Mouse (Mus musculus) forebrain, postnatal 0 days (tissue): ENCODE results near the gene Tti1. TPM values are rescaled to one million over a fixed set of nuclear protein-coding genes. Genes with fewer than 3 reads are reported as not detected.

Experiments
- ATAC-seq: fragments of 200-750 bp; cut with Nextera tagmentation; 2 replicates; pipeline ENCODE4 v1.8.0; 2017; ENCODE audit warnings: mild to moderate bottlenecking, moderate library complexity
- DNase-seq: peaks from one replicate; pipeline ENCODE4 v3.0.0-alpha.2; 2015
- H3K27ac ChIP-seq: fragments of 300-500 bp; sonication (generic); 2 replicates; pipeline ENCODE4 v1.5.1; 2014; ENCODE audit warnings: low read depth, mild to moderate bottlenecking, antibody characterized with exemption, low read length, moderate library complexity, mixed read lengths
- H3K27me3 ChIP-seq: fragments of 300-500 bp; sonication (generic); 2 replicates; pipeline ENCODE4 v1.6.1; 2014; ENCODE audit warnings: mild to moderate bottlenecking, low read length, mixed read lengths; ENCODE audit not compliant: insufficient read depth
- H3K36me3 ChIP-seq: fragments of 300-500 bp; sonication (generic); 2 replicates; pipeline ENCODE4 v1.6.1; 2014; ENCODE audit warnings: mild to moderate bottlenecking, moderate library complexity; ENCODE audit not compliant: insufficient read depth
- H3K4me1 ChIP-seq: fragments of 300-500 bp; sonication (generic); 2 replicates; pipeline ENCODE4 v1.6.1; 2014; ENCODE audit warnings: antibody characterized with exemption; ENCODE audit not compliant: insufficient read depth
- H3K4me2 ChIP-seq: fragments of 300-500 bp; sonication (generic); 2 replicates; pipeline ENCODE4 v1.6.1; 2014; ENCODE audit warnings: low read depth, mild to moderate bottlenecking, moderate library complexity
- H3K4me3 ChIP-seq: fragments of 300-500 bp; sonication (generic); 2 replicates; pipeline ENCODE4 v1.5.1; 2014; ENCODE audit warnings: low read depth, low read length, mixed read lengths
- H3K9ac ChIP-seq: fragments of 300-500 bp; sonication (generic); 2 replicates; pipeline ENCODE4 v1.6.1; 2014; ENCODE audit warnings: mild to moderate bottlenecking
- H3K9me3 ChIP-seq: fragments of 300-500 bp; sonication (generic); 2 replicates; pipeline ENCODE4 v1.6.1; 2016; ENCODE audit warnings: low read length
- CTCF ChIP-seq: sonication (generic); IDR thresholded peaks from 2 replicates; pipeline ENCODE4 v1.5.1; 2016; ENCODE audit warnings: antibody characterized with exemption, control low read depth, low read depth
- whole genome bisulfite sequencing: fragments of 180-500 bp; shearing (Covaris S2); extraction: QIAGEN DNeasy Blood & Tissue Kit; methylation state at CpG from one replicate; pipeline ENCODE4 v1.1.7; 2014; 5-methylcytosine and 5-hydroxymethylcytosine counted together
- polyA plus RNA-seq: library from polyadenylated mRNA; unstranded; fragments of >200 nt; fragmentation: Nextera tagmentation; extraction: Ambion mirVana; gene quantifications from 2 replicates; pipeline ENCODE4 v1.2.1, GENCODE M21; 2015
- total RNA-seq: library from RNA; depleted of rRNA; stranded (reverse); fragments of >200 nt; gene quantifications from 2 replicates; pipeline ENCODE4 v1.2.3, GENCODE M21; 2014

Gene Tti1
- total and polyA plus RNA-seq, 2 experiments from 2014 or later = 8.1 to 19.9 TPM

GRCm38 (mm10) chr2:157998817-157999216 lies 29.4 kb downstream of the Tti1 start:
- DNase-seq = peak; percentile 16
- no peaks in the 10 kb centered on the region for H3K9me3 ChIP-seq
- ATAC-seq = no peak
- no peak overlapping the region for H3K4me3 ChIP-seq
- TF ChIP-seq CTCF = no peak
- no peaks in the 10 kb centered on the region for H3K27me3 ChIP-seq
- H3K36me3 ChIP-seq = peaks cover 9% of the 10 kb centered on the region
- H3K4me1 ChIP-seq = no peaks in the 10 kb centered on the region
- no peak overlapping the region for H3K9ac ChIP-seq
- no peak overlapping the region for H3K27ac ChIP-seq
- no peak overlapping the region for H3K4me2 ChIP-seq
- WGBS = 60% methylated on average over 3 of the region's 3 CpGs

GRCm38 (mm10) chr2:157992501-157992900 lies 35.7 kb downstream of the Tti1 start:
- peaks cover 14% of the 10 kb centered on the region for H3K36me3 ChIP-seq
- no peak overlapping the region for H3K4me2 ChIP-seq
- H3K27me3 ChIP-seq = no peaks in the 10 kb centered on the region
- H3K27ac ChIP-seq = no peak overlapping the region
- H3K4me1 ChIP-seq = peaks cover 13% of the 10 kb centered on the region
- no peak overlapping the region for H3K4me3 ChIP-seq
- no peak for TF ChIP-seq CTCF
- ATAC-seq (no peak), DNase-seq (no peak)
- WGBS = 95% methylated on average over 4 of the region's 4 CpGs
- H3K9me3 ChIP-seq = no peaks in the 10 kb centered on the region
- H3K9ac ChIP-seq = no peak overlapping the region

GRCm38 (mm10) chr2:157991026-157991425 lies 37.2 kb downstream of the Tti1 start:
- no peak for TF ChIP-seq CTCF
- H3K27ac ChIP-seq = no peak overlapping the region
- no peak overlapping the region for H3K4me3 ChIP-seq
- peaks cover 28% of the 10 kb centered on the region for H3K4me1 ChIP-seq
- H3K9ac ChIP-seq = no peak overlapping the region
- ATAC-seq (no peak), DNase-seq (no peak)
- no peaks in the 10 kb centered on the region for H3K9me3 ChIP-seq
- H3K36me3 ChIP-seq = peaks cover 14% of the 10 kb centered on the region
- 62% methylated on average over 6 of the region's 6 CpGs for WGBS
- no peak overlapping the region for H3K4me2 ChIP-seq
- H3K27me3 ChIP-seq = no peaks in the 10 kb centered on the region

- no peak for ATAC-seq
- peak; percentile 48 for DNase-seq
- Histone ChIP-seq H3K4me3 (no peak overlapping the region), H3K9me3 (no peaks in the 10 kb centered on the region), H3K27me3 (no peaks in the 10 kb centered on the region), H3K9ac (no peak overlapping the region), H3K4me2 (no peak overlapping the region), H3K36me3 (peaks cover 10% of the 10 kb centered on the region), H3K27ac (no peak overlapping the region), H3K4me1 (peaks cover 39% of the 10 kb centered on the region)
- peak; percentile 77 for TF ChIP-seq CTCF
- 94% methylated on average over 2 of the region's 2 CpGs for WGBS
These were observed 38.3 kb downstream of the Tti1 start for GRCm38 (mm10) chr2:157989946-157990345.

GRCm38 (mm10) chr2:157988416-157989190 lies 39.6 kb downstream of the Tti1 start:
- WGBS = 54% methylated on average over 7 of the region's 7 CpGs
- Histone ChIP-seq H3K9me3 (no peaks in the 10 kb centered on the region), H3K27me3 (no peaks in the 10 kb centered on the region), H3K4me3 (no peak overlapping the region), H3K36me3 (peaks cover 5% of the 10 kb centered on the region), H3K27ac (peak overlapping the region; percentile 71), H3K9ac (0 out of 2 replicates have a peak overlapping the region, but pooled peaks have one; percentile 19), H3K4me1 (peaks cover 40% of the 10 kb centered on the region), H3K4me2 (no peak overlapping the region)
- ATAC-seq (peak; percentile 44; the same call in 1 of the 2 replicates), DNase-seq (peak; percentile 45)
- TF ChIP-seq CTCF = no peak

- peak; percentile 51; the same call in 1 of the 2 replicates for ATAC-seq
- TF ChIP-seq CTCF = no peak
- 56% methylated on average over 6 of the region's 6 CpGs for WGBS
- Histone ChIP-seq H3K9ac (no peak overlapping the region), H3K4me3 (no peak overlapping the region), H3K27ac (peak overlapping the region; percentile 83), H3K9me3 (no peaks in the 10 kb centered on the region), H3K4me2 (no peak overlapping the region), H3K27me3 (no peaks in the 10 kb centered on the region), H3K4me1 (peaks cover 40% of the 10 kb centered on the region), H3K36me3 (no peaks in the 10 kb centered on the region)
- peak; percentile 76 for DNase-seq
These were observed 42.0 kb downstream of the Tti1 start for GRCm38 (mm10) chr2:157986235-157986634.

- ATAC-seq (no peak), DNase-seq (no peak)
- Histone ChIP-seq H3K9ac (0 out of 2 replicates have a peak overlapping the region, but pooled peaks have one; percentile 1), H3K4me3 (no peak overlapping the region), H3K27me3 (no peaks in the 10 kb centered on the region), H3K27ac (peak overlapping the region; percentile 83), H3K9me3 (no peaks in the 10 kb centered on the region), H3K4me1 (peaks cover 40% of the 10 kb centered on the region), H3K36me3 (no peaks in the 10 kb centered on the region), H3K4me2 (no peak overlapping the region)
- WGBS = 53% methylated on average over 4 of the region's 4 CpGs
- TF ChIP-seq CTCF = no peak
These were observed 42.6 kb downstream of the Tti1 start for GRCm38 (mm10) chr2:157985611-157986010.
